Mouse (Mus musculus): ENCODE results near the gene H2-D1.

DNA sequence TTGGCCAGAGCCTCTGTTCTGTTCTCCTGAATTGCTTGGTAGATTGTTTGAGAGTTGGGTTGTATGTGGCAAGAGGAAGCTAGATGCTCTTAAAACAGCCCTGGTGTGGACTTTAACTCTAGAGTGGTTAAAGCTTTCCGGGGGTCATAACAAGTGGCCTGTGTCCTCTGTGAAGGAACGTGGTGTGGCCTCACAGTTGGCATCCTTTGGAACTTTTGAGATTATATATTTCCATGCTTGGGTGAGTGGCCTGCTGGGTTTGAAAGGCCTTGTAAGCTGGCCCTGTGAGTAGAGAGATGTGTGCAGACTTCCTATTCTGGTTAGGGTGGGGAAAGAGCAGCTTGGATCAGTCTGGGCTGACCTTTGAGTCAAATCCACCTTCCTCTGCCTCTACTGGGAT, 17.5 kb upstream of the H2-D1 start:
- no peak for TF ChIP-seq CTCF (IDR thresholded peaks at IDR 0.05; ENCODE audit: low read depth)
- TF ChIP-seq EP300 (IDR thresholded peaks at IDR 0.05; ENCODE audit: low read depth) = no peak
